Mouse (Mus musculus): ENCODE results near the gene Cep97. TPM values are rescaled to one million over a fixed set of nuclear protein-coding genes. Genes with fewer than 3 reads are reported as not detected.

Gene Cep97
- polyA plus RNA-seq, 1 experiment = 17.4 TPM

DNA sequence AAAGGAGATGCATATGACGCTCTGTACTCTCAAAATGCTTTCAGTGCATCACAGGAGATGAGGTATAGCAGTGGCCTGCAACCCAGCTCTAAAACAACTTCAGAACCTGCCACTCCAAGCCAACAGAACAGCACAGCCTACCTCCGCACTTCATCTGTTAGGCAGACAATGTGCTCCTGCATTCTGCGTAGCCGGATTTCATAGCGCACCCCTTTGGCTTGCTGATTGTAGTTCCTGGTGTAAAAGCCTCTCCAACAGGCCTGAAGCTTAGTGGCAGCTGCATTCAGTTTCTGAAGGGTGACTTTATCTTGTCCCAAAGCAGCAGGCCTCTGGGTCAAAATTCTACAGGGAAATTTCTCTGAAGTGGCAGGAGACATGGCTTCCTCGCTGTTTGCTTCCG, 19.9 kb downstream of the Cep97 start:
- peaks cover 81% of the 10 kb centered on the region for H3K36me3 ChIP-seq (ENCODE audit: control insufficient read depth, insufficient read depth, low read length)
- no peaks in the 10 kb centered on the region for H3K27me3 ChIP-seq (ENCODE audit: control insufficient read depth, insufficient read depth, low read length)
- WGBS = 98% methylated on average over 7 of the region's 7 CpGs
- no peaks in the 10 kb centered on the region for H3K4me1 ChIP-seq (replicated peaks; ENCODE audit: control insufficient read depth, insufficient read depth, low read length)
- no peak for TF ChIP-seq CTCF (IDR thresholded peaks at IDR 0.05; ENCODE audit: borderline replicate concordance, control insufficient read depth, extremely low read depth, insufficient read depth, low read length, poor library complexity)
- no peak for TF ChIP-seq POLR2A (IDR thresholded peaks at IDR 0.05; ENCODE audit: control insufficient read depth, extremely low read depth, insufficient read depth, low read length, poor library complexity)
- no peak overlapping the region for H3K4me3 ChIP-seq (ENCODE audit: control insufficient read depth, insufficient read depth, low read length)
- no peak overlapping the region for H3K27ac ChIP-seq (ENCODE audit: control insufficient read depth, insufficient read depth, low read length)
- DNase-seq = no peak

DNA sequence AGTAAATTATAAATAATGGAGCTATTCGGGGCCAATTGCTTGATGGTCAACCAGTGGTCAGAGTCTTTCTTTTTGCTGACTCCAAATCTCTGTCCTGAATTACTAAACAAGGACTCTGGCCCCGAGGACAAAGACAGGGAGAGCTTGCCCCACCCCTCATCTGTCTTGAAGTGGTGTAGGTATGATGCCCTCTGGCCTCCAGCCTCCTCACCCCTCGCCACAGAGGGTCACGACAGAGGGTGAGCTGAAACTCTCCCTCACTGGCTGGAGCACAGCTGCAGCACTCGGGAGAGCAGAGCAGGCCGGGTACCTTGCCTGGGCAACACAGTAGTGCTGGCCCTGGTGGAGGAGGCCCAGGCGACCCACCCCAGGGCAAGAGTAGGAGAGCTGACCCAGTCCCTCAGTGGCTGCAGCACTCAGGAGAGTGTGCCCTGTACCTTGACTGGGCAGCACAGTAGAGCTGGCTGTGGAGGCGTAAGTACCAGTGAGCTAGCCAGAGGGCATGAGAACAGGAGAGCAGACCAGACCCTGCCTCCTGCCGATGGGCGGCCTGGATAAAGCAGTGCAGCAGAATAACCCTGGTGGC, 24.4 kb downstream of the Cep97 start:
- Histone ChIP-seq H3K27me3 (ENCODE audit: control insufficient read depth, insufficient read depth, low read length) (no peaks in the 10 kb centered on the region), H3K4me1 (replicated peaks; ENCODE audit: control insufficient read depth, insufficient read depth, low read length) (peaks cover 2% of the 10 kb centered on the region; the same call in 1 of the 2 replicates), H3K27ac (ENCODE audit: control insufficient read depth, insufficient read depth, low read length) (no peak overlapping the region), H3K4me3 (ENCODE audit: control insufficient read depth, insufficient read depth, low read length) (no peak overlapping the region), H3K36me3 (ENCODE audit: control insufficient read depth, insufficient read depth, low read length) (peaks cover 74% of the 10 kb centered on the region)
- no peak for DNase-seq
- WGBS = 95% methylated on average over 10 of the region's 10 CpGs
- TF ChIP-seq POLR2A (IDR thresholded peaks at IDR 0.05; ENCODE audit: control insufficient read depth, extremely low read depth, insufficient read depth, low read length, poor library complexity) = no peak
- no peak for TF ChIP-seq CTCF (IDR thresholded peaks at IDR 0.05; ENCODE audit: borderline replicate concordance, control insufficient read depth, extremely low read depth, insufficient read depth, low read length, poor library complexity)

DNA sequence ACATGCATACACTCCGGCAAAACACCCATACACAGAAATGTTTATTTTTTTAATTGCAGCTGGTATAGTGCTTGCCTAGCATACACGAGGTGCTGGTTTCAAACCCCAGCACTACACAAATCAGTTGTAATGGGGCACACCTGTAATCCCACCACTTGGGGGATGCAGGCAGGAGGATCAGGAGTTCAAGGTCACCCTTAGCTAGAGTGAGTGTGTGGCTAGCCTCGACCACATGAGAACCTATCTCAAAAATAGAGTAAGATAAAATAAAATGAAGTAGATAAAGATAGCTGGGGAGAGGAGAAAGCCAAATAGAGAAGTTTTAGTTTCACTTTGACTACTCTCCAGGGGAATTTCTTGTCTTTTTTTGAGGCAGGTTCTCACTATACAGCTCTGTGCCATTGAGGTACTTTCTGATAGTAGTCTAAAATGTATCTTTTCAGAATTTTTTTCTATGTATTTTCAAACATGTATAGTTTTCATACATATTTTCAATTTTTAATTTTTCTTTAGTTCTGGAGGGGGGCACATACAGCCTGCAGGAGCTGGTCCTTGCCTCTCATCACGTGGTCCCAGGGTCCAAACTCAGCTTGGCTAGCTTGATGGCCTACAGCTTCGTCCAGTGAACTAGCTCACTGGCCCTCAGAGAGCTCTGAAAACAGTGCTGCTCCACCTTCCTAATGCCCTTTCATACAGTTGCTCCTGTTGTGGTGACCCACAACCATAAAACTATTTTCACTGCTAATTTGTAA, 27.6 kb downstream of the Cep97 start:
- DNase-seq = no peak
- Histone ChIP-seq H3K27ac (ENCODE audit: control insufficient read depth, insufficient read depth, low read length) (0 out of 2 replicates have a peak overlapping the region, but pooled peaks have one; percentile 41), H3K27me3 (ENCODE audit: control insufficient read depth, insufficient read depth, low read length) (no peaks in the 10 kb centered on the region), H3K36me3 (ENCODE audit: control insufficient read depth, insufficient read depth, low read length) (peaks cover 60% of the 10 kb centered on the region), H3K4me3 (ENCODE audit: control insufficient read depth, insufficient read depth, low read length) (no peak overlapping the region), H3K4me1 (replicated peaks; ENCODE audit: control insufficient read depth, insufficient read depth, low read length) (peaks cover 2% of the 10 kb centered on the region; the same call in 1 of the 2 replicates)
- TF ChIP-seq CTCF (IDR thresholded peaks at IDR 0.05; ENCODE audit: borderline replicate concordance, control insufficient read depth, extremely low read depth, insufficient read depth, low read length, poor library complexity) (no peak), POLR2A (IDR thresholded peaks at IDR 0.05; ENCODE audit: control insufficient read depth, extremely low read depth, insufficient read depth, low read length, poor library complexity) (no peak)
- 85% methylated on average over 5 of the region's 5 CpGs for WGBS

DNA sequence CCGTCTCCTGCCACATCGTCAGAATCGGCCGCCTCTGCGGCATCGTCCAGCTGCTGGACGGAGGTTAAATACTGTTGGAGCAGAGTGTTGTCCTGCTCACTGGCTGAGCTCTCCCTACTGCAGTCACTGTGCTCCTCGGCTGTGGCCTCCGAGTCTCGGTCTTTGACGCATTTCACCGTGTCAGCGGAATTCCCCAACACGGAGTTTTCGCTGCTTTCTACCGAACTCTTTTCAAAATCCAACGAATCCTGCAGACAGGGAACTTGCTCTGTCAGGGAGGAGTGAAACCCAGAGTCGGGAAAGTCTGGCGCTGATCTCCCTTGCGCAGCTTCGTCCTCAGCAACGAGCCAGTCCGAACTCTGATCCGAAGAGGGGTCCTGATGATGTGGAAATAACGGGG, 29.3 kb downstream of the Cep97 start:
- Histone ChIP-seq H3K27ac (ENCODE audit: control insufficient read depth, insufficient read depth, low read length) (no peak overlapping the region), H3K4me1 (replicated peaks; ENCODE audit: control insufficient read depth, insufficient read depth, low read length) (peaks cover 2% of the 10 kb centered on the region; the same call in 1 of the 2 replicates), H3K27me3 (ENCODE audit: control insufficient read depth, insufficient read depth, low read length) (no peaks in the 10 kb centered on the region), H3K4me3 (ENCODE audit: control insufficient read depth, insufficient read depth, low read length) (no peak overlapping the region), H3K36me3 (ENCODE audit: control insufficient read depth, insufficient read depth, low read length) (peaks cover 45% of the 10 kb centered on the region)
- TF ChIP-seq CTCF (IDR thresholded peaks at IDR 0.05; ENCODE audit: borderline replicate concordance, control insufficient read depth, extremely low read depth, insufficient read depth, low read length, poor library complexity) (no peak), POLR2A (IDR thresholded peaks at IDR 0.05; ENCODE audit: control insufficient read depth, extremely low read depth, insufficient read depth, low read length, poor library complexity) (no peak)
- no peak for DNase-seq
- WGBS = 96% methylated on average over 25 of the region's 25 CpGs

DNA sequence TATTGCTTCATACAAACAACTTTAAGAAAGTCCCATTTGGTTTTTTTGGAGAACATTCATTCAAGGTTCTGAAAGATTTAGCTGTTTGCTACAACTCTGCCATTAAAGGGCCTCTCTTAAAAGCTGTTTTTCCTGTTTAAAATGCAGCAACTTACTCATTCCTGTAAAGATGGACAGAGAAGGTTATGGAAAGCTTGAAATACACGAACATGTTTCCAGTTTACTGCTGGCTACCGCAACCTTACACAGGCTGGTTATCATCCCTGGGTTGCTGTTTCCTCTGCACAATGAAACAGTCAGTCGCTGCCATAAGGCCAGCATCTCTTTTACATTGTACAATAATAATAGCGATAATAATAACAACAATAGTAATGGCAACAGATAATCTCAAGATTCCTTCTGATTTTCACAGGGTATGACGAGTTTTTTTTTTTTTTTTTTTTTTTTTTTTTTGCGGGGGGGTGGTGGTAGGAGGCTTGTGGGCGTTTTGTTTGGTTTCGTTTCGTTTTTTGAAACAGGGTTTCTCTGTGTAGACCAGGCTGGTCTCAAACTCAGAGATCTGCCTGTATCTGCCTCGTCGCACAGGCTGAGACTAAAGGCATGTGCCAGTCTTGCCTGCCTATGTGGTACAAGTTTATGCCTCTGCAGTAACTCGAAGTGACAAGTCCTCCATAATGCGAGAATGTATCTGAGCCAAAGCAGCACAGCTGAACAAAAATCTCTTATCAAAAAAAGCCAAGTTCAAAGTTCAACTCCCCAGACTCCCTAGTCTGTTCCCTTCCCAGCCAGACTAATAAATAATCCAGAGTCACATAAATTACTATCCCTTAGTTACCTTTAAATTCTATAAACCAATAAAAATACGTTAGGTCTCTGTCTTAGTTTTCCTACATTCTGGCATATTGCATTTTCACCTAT, 32.6 kb downstream of the Cep97 start:
- H3K27me3 ChIP-seq (ENCODE audit: control insufficient read depth, insufficient read depth, low read length) = no peaks in the 10 kb centered on the region
- WGBS = 87% methylated on average over 14 of the region's 14 CpGs
- H3K4me3 ChIP-seq (ENCODE audit: control insufficient read depth, insufficient read depth, low read length) = no peak overlapping the region
- peaks cover 32% of the 10 kb centered on the region for H3K36me3 ChIP-seq (ENCODE audit: control insufficient read depth, insufficient read depth, low read length)
- DNase-seq = no peak
- H3K4me1 ChIP-seq (replicated peaks; ENCODE audit: control insufficient read depth, insufficient read depth, low read length) = no peaks in the 10 kb centered on the region; the same call in 1 of the 2 replicates
- no peak for TF ChIP-seq POLR2A (IDR thresholded peaks at IDR 0.05; ENCODE audit: control insufficient read depth, extremely low read depth, insufficient read depth, low read length, poor library complexity)
- TF ChIP-seq CTCF (IDR thresholded peaks at IDR 0.05; ENCODE audit: borderline replicate concordance, control insufficient read depth, extremely low read depth, insufficient read depth, low read length, poor library complexity) = no peak
- H3K27ac ChIP-seq (ENCODE audit: control insufficient read depth, insufficient read depth, low read length) = no peak overlapping the region

DNA sequence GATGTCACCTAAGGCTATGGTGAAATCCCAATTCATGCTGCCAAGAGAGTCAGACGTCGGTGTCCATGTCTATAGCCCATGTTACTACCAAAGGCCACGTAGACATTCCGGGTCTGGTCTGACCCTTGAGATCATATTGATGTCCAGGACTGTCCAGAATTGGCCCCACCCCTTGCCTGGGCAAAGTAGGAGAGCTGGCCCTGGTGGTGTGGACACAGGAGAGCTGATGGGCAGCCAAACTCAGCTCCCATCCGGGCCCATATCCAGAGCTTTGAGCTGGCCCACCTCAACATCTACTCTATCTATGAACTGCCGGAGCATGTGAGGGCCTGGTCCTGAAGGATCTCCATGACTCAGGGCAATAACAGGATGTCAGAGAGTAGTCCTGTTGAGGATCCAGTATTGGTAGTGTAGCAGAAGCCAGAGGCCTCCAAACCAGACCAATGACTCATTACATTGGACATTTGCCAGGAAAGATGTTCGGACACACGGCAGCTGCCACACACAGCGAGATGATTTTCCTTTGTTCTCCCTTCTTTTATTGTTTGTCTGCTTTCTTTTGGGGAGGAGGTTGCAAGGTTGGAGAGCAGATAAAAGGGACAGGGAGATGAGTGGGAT, 36.2 kb downstream of the Cep97 start:
- H3K36me3 ChIP-seq (ENCODE audit: control insufficient read depth, insufficient read depth, low read length) = peaks cover 7% of the 10 kb centered on the region; the same call in 1 of the 2 replicates
- DNase-seq = no peak
- no peaks in the 10 kb centered on the region for H3K27me3 ChIP-seq (ENCODE audit: control insufficient read depth, insufficient read depth, low read length)

More for the DNA sequence above, 36.2 kb downstream of the Cep97 start:
- 93% methylated on average over 9 of the region's 9 CpGs for WGBS
- Histone ChIP-seq H3K27ac (ENCODE audit: control insufficient read depth, insufficient read depth, low read length) (no peak overlapping the region), H3K4me3 (ENCODE audit: control insufficient read depth, insufficient read depth, low read length) (no peak overlapping the region), H3K4me1 (replicated peaks; ENCODE audit: control insufficient read depth, insufficient read depth, low read length) (peaks cover 7% of the 10 kb centered on the region)
- TF ChIP-seq CTCF (IDR thresholded peaks at IDR 0.05; ENCODE audit: borderline replicate concordance, control insufficient read depth, extremely low read depth, insufficient read depth, low read length, poor library complexity) = no peak
- no peak for TF ChIP-seq POLR2A (IDR thresholded peaks at IDR 0.05; ENCODE audit: control insufficient read depth, extremely low read depth, insufficient read depth, low read length, poor library complexity)
